Mouse (Mus musculus): ENCODE results near the gene Apbb2. TPM values are rescaled to one million over a fixed set of nuclear protein-coding genes. Genes with fewer than 3 reads are reported as not detected.

Apbb2 gene
- polyA plus RNA-seq, 1 experiment from 2014 or later, result 28.2 TPM

- no peak overlapping the region for H3K4me3 ChIP-seq
- H3K4me1 ChIP-seq, result peaks cover 50% of the 10 kb centered on the region
- no peaks in the 10 kb centered on the region for H3K36me3 ChIP-seq
- no peak overlapping the region for H3K27ac ChIP-seq (replicated peaks)
- no peak for DNase-seq (ENCODE audit: low spot score)
- no peaks in the 10 kb centered on the region for H3K9me3 ChIP-seq (replicated peaks)
- H3K27me3 ChIP-seq (ENCODE audit: low read depth, poor library complexity, severe bottlenecking), result no peaks in the 10 kb centered on the region
- WGBS, result 91% methylated on average over 4 of the region's 4 CpGs
These were observed 77.2 kb downstream of the Apbb2 start for GRCm38 (mm10) chr5:66541385-66541784.

DNA sequence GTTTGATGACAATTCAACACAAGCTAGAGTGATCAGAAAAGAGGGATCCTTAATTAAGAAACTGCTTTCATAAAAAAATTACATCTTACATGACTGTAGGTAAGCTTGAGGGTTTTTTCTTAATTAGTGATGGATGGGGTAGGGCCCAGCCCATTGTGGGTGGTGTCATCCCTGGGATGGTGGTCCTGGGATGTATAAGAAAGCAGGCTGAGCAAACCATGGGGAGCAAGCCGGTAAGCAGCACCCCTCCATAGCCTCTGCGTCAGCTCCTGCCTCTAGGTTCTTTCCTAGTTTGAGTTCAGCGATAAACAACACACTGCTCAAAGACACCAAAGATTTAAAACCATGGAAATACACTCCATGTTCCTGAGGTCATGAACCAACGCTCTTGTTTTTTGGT is 78.3 kb downstream of the Apbb2 start:
- DNase-seq (ENCODE audit: low spot score), result no peak
- H3K36me3 ChIP-seq, result no peaks in the 10 kb centered on the region
- H3K9me3 ChIP-seq (replicated peaks), result no peaks in the 10 kb centered on the region
- no peaks in the 10 kb centered on the region for H3K27me3 ChIP-seq (ENCODE audit: low read depth, poor library complexity, severe bottlenecking)
- no peak overlapping the region for H3K4me3 ChIP-seq
- no peak overlapping the region for H3K27ac ChIP-seq (replicated peaks)
- H3K4me1 ChIP-seq, result peaks cover 51% of the 10 kb centered on the region
- WGBS, result 98% methylated on average over 4 of the region's 4 CpGs

DNA sequence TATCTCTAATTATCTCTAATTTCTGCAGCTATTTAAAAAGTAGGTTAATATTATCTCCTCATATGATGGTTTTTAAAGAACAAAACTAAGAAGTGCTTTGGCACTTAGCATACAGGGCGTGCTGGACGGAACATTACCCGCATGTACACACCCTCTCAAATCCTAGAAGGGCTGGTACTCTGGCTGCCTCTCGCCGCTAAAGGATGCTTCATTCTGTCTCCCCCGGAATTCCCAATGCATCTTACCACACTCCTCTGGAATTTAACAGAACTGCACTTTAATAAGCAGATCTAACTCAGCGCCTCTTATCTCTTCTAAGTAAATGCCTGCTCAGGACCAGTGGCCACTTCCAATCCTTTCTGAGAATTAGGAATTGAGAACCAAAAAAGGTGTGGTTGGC is 80.8 kb downstream of the Apbb2 start:
- WGBS, result 82% methylated on average over 7 of the region's 7 CpGs
- H3K9me3 ChIP-seq (replicated peaks), result no peaks in the 10 kb centered on the region
- no peak for DNase-seq (ENCODE audit: low spot score)
- H3K4me1 ChIP-seq, result peaks cover 37% of the 10 kb centered on the region
- no peak overlapping the region for H3K4me3 ChIP-seq
- H3K27ac ChIP-seq (replicated peaks), result no peak overlapping the region
- no peaks in the 10 kb centered on the region for H3K36me3 ChIP-seq
- no peaks in the 10 kb centered on the region for H3K27me3 ChIP-seq (ENCODE audit: low read depth, poor library complexity, severe bottlenecking)

DNA sequence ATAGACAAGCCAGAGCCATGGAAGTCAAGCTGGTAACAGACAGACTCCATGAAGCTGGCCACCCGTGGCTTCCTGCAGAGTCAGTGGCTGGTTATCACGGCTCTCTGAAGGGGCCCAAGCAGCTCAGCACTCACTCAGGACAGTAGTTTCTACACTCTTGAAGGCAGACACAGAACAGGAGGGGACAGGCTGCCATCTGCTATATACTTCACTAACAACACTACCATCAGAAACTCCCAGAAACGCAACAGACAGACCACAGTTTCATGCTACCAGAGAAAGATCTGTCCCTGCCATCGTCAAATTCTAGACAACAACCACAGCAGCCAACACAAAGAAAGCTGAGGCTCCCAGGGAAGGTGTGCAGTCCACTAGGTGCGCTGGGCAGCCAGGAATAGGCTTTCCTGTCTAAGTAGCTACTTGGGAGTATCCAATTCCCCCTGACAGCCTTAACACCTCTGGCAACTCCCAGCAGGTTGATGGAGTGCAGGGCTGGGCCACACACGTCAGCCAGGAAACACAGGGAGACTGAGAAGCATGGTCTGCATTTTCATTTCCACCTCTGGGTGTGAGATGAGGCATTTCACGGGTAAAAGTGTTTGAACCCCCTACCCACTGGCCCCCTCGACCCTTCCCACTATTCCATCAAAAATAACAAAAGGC is 81.8 kb downstream of the Apbb2 start:
- Histone ChIP-seq H3K9me3 (replicated peaks) (no peaks in the 10 kb centered on the region), H3K4me1 (peaks cover 32% of the 10 kb centered on the region), H3K27me3 (ENCODE audit: low read depth, poor library complexity, severe bottlenecking) (no peaks in the 10 kb centered on the region), H3K36me3 (no peaks in the 10 kb centered on the region), H3K27ac (replicated peaks) (peak overlapping the region; percentile 75), H3K4me3 (no peak overlapping the region)
- 61% methylated on average over 8 of the region's 8 CpGs for WGBS
- no peak for DNase-seq (ENCODE audit: low spot score)

DNA sequence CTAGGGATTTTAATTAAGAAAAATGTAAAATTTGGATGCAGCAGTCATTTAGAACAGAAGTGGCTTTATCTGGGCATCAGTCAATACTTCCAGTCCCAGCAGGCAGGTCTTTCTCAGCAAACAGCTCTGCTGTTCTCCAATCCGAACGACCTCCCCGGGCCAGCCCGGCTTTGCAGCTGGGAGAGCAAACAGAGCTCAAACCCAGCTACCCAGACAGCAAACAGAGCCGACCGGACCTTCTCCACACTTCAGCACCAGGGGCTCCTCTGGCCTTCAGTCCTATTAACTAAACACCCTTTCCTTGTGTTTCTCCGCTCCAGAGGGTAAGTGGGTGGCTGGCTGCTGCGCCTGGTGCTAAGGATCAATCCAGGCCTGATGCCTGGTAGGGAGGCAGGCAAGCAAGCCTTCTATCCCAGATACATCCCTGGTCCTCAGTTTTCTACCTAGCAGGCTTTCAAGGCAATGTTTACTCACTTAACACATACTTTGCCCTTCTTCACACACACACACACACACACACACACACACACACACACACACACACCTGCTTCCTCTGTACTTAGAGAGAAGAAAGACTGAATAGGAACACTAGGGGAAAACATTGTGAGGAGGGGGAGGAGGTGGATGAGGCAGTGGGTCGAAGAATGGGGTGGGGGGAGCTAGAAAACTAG is 82.9 kb downstream of the Apbb2 start:
- H3K36me3 ChIP-seq, result no peaks in the 10 kb centered on the region
- H3K4me1 ChIP-seq, result peaks cover 35% of the 10 kb centered on the region
- H3K4me3 ChIP-seq, result no peak overlapping the region
- no peaks in the 10 kb centered on the region for H3K9me3 ChIP-seq (replicated peaks)
- WGBS, result 39% methylated on average over 9 of the region's 9 CpGs
- H3K27me3 ChIP-seq (ENCODE audit: low read depth, poor library complexity, severe bottlenecking), result no peaks in the 10 kb centered on the region
- peak overlapping the region; percentile 75 for H3K27ac ChIP-seq (replicated peaks)
- DNase-seq (ENCODE audit: low spot score), result no peak

GRCm38 (mm10) chr5:66533711-66534425 is 84.7 kb downstream of the Apbb2 start:
- Histone ChIP-seq H3K4me3 (no peak overlapping the region), H3K27ac (replicated peaks) (no peak overlapping the region), H3K27me3 (ENCODE audit: low read depth, poor library complexity, severe bottlenecking) (no peaks in the 10 kb centered on the region), H3K4me1 (peaks cover 40% of the 10 kb centered on the region), H3K9me3 (replicated peaks) (no peaks in the 10 kb centered on the region), H3K36me3 (no peaks in the 10 kb centered on the region)
- DNase-seq (ENCODE audit: low spot score), result no peak
- WGBS, result 94% methylated on average over 14 of the region's 14 CpGs

GRCm38 (mm10) chr5:66532827-66533226 is 85.8 kb downstream of the Apbb2 start:
- WGBS, result 89% methylated on average over 6 of the region's 6 CpGs
- Histone ChIP-seq H3K36me3 (no peaks in the 10 kb centered on the region), H3K27me3 (ENCODE audit: low read depth, poor library complexity, severe bottlenecking) (no peaks in the 10 kb centered on the region), H3K4me3 (no peak overlapping the region), H3K9me3 (replicated peaks) (no peaks in the 10 kb centered on the region), H3K4me1 (peaks cover 42% of the 10 kb centered on the region), H3K27ac (replicated peaks) (0 out of 2 replicates have a peak overlapping the region, but pooled peaks have one; percentile 3)
- DNase-seq (ENCODE audit: low spot score), result no peak

DNA sequence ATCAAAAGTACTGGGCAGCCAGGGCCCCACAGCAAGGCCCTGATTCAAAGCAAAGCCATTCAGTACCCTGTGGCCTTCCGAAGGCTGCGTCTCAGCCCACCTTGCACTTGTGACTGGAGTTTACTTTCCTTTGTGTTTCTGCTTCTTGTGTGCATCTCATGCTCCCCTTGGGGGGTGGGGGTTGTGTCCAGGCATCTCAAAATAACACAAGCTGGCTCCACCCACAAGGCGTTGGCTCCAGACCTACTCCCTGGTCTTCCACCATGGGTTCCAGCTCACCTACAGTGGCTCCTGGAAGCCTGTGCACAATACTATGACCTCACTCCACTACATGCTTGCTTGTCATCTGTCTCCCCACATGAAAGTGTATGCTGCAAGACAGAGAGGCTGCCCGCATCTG is 88.2 kb downstream of the Apbb2 start:
- no peak for DNase-seq (ENCODE audit: low spot score)
- Histone ChIP-seq H3K27me3 (ENCODE audit: low read depth, poor library complexity, severe bottlenecking) (no peaks in the 10 kb centered on the region), H3K36me3 (no peaks in the 10 kb centered on the region), H3K4me1 (peaks cover 34% of the 10 kb centered on the region), H3K27ac (replicated peaks) (no peak overlapping the region), H3K4me3 (no peak overlapping the region), H3K9me3 (replicated peaks) (no peaks in the 10 kb centered on the region)
- WGBS, result 86% methylated on average over 4 of the region's 4 CpGs

DNA sequence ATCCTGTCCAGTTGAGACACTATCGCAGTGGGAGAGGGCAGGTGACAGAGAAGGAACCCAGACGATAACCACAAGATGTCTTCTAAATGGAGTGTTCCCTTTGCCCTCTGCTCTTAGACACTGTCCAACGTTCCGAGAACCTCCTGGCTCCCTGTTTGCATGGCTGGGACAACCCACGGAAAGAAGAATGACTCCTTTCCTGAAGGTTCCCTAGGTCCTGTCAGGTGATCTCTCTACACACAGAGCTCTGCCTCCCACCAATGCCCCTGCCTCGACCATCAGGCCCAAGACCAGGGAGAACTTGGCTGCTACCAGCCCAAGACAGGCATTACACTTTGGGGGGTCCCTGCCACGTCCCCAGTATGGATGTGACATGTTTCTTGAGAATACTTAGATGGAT is 89.0 kb downstream of the Apbb2 start:
- Histone ChIP-seq H3K4me1 (peaks cover 30% of the 10 kb centered on the region), H3K4me3 (no peak overlapping the region), H3K9me3 (replicated peaks) (no peaks in the 10 kb centered on the region), H3K27me3 (ENCODE audit: low read depth, poor library complexity, severe bottlenecking) (no peaks in the 10 kb centered on the region), H3K36me3 (no peaks in the 10 kb centered on the region), H3K27ac (replicated peaks) (no peak overlapping the region)
- WGBS, result 93% methylated on average over 7 of the region's 7 CpGs
- no peak for DNase-seq (ENCODE audit: low spot score)

- DNase-seq (ENCODE audit: low spot score), result no peak
- Histone ChIP-seq H3K27me3 (ENCODE audit: low read depth, poor library complexity, severe bottlenecking) (no peaks in the 10 kb centered on the region), H3K27ac (replicated peaks) (no peak overlapping the region; the same call in 1 of the 2 replicates), H3K4me1 (peaks cover 30% of the 10 kb centered on the region), H3K9me3 (replicated peaks) (no peaks in the 10 kb centered on the region), H3K36me3 (no peaks in the 10 kb centered on the region), H3K4me3 (no peak overlapping the region)
- WGBS, result 66% methylated on average over 7 of the region's 7 CpGs
These were observed 90.0 kb downstream of the Apbb2 start for GRCm38 (mm10) chr5:66528567-66528966.

GRCm38 (mm10) chr5:66527090-66527489 is 91.5 kb downstream of the Apbb2 start:
- Histone ChIP-seq H3K4me1 (peaks cover 34% of the 10 kb centered on the region), H3K27me3 (ENCODE audit: low read depth, poor library complexity, severe bottlenecking) (no peaks in the 10 kb centered on the region), H3K4me3 (no peak overlapping the region), H3K27ac (replicated peaks) (no peak overlapping the region; the same call in 1 of the 2 replicates), H3K36me3 (no peaks in the 10 kb centered on the region), H3K9me3 (replicated peaks) (no peaks in the 10 kb centered on the region)
- WGBS, result 80% methylated on average over 8 of the region's 8 CpGs
- no peak for DNase-seq (ENCODE audit: low spot score)

DNA sequence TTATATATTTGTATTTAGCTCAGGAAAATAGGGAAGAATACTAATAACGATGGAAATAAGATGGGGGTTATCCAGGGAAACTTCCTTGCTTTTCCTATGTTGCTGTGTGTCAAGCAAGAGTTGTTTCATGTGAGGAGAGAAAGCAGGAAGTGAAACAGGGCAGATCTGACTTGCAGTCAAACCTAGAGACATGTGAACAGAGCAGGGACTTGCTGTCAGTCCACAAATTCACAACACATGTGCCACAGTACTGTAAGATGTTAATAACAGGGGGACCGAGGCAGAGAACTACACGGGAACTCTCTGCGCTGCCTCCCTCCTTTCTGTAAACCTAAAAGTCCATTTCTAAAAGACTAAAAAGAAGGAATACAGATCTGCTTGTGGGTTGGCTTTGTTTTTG is 93.6 kb downstream of the Apbb2 start:
- 84% methylated on average over 4 of the region's 4 CpGs for WGBS
- H3K4me1 ChIP-seq, result peaks cover 26% of the 10 kb centered on the region
- H3K4me3 ChIP-seq, result no peak overlapping the region
- no peaks in the 10 kb centered on the region for H3K36me3 ChIP-seq
- H3K27ac ChIP-seq (replicated peaks), result peak overlapping the region; percentile 46; the same call in 1 of the 2 replicates
- no peaks in the 10 kb centered on the region for H3K27me3 ChIP-seq (ENCODE audit: low read depth, poor library complexity, severe bottlenecking)
- no peak for DNase-seq (ENCODE audit: low spot score)
- H3K9me3 ChIP-seq (replicated peaks), result no peaks in the 10 kb centered on the region

Data from midbrain, embryonic 10.5 days (tissue).